Mouse (Mus musculus): ENCODE data around the gene Arhgap24.

GRCm38 (mm10) chr5:102547786-102548185 is 66.6 kb downstream of the Arhgap24 start:
- TF ChIP-seq CTCF (IDR thresholded peaks at IDR 0.05; ENCODE audit: low read depth) (no peak), EP300 (IDR thresholded peaks at IDR 0.05; ENCODE audit: low read depth) (no peak)

Data from liver, postnatal 0 days (tissue).